Mouse (Mus musculus): ENCODE data around the gene Sypl2. TPM values are rescaled to one million over a fixed set of nuclear protein-coding genes. Genes with fewer than 3 reads are reported as not detected.

The Sypl2 gene
- polyA plus RNA-seq, 1 experiment from 2014 or later: 0.47 TPM

DNA sequence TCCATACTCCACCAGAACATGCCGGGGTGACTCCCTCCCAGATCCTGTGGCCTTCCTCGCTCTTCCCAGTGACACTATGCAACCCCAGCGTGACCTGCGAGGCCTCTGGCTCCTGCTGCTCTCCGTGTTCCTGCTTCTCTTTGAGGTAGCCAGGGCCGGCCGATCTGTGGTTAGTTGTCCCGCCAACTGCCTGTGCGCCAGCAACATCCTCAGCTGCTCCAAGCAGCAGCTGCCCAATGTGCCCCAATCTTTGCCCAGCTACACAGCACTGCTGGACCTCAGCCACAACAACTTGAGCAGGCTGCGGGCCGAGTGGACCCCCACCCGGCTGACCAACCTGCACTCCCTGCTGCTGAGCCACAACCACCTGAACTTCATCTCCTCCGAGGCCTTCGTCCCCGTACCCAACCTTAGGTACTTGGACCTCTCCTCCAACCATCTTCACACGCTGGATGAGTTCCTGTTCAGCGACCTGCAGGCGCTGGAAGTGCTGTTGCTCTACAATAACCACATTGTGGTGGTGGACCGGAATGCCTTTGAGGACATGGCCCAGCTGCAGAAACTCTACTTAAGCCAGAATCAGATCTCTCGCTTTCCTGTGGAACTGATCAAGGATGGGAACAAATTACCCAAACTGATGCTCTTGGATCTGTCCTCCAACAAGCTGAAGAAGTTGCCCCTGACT lies 39.2 kb downstream of the Sypl2 start:
- H3K9ac ChIP-seq: peak overlapping the region; percentile 57; the same call in 1 of the 2 replicates

DNA sequence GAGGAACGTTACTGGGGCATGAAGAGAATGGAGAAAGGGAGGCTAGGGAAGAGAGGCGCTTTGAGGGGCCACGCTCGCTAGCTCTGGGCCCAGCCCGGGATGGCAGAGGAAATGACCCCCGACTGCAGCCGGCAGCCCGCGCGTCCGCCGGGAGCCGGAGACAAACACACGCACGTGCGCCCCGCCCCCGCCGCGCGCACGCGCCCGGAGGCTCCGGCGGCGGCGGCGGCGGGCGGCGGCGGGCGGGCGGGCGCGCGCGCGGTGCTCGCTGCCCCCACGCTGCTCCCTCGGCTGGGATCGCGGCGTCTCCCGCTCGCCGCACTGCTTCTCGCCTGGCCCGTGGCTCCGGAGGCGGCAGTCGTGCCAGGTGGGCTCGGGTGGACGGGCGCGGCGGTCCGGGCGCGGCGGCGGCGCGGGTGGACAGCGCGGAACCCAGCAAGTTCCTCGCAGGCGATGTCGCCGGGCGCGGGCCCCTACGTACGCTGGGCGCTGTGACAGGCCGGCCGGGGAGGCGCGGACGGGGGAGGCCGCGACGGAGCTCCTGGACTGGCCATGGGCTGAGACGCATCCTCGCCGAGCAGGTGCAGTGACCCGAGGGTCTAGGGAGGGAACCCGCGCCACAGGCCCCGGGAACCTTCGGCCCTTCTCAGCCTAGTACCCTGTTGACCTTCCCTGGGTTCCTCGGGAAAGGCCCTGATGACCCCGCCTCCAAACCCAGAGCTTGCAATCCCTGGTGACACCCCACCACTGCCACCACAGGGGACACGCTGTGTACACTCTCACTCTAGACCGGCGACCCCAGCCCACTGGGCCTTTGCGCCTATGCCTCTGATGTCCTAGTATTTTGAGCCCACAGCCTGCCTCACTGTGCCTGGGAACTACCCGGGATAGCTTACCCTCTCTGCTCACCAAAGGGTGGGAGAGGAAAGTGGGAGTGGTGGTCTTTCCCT lies 40.1 kb downstream of the Sypl2 start, which contains the start of gene Amigo1:
Amigo1 (plus strand) TSS at position 238 of the 950 bp plus-strand sequence.
- WGBS: 1% methylated on average over 97 of the region's 100 CpGs
- Histone ChIP-seq H3K4me1 (replicated peaks) (peaks cover 50% of the 10 kb centered on the region), H3K9ac (peak within 1 kb of the TSS; percentile 57), H3K27ac (replicated peaks) (peak within 1 kb of the TSS; percentile 79), H3K4me2 (peak within 1 kb of the TSS; percentile 92), H3K9me3 (no peaks in the 10 kb centered on the region), H3K27me3 (no peaks in the 10 kb centered on the region), H3K36me3 (no peaks in the 10 kb centered on the region), H3K4me3 (peak within 1 kb of the TSS; percentile 58)
- ATAC-seq (ENCODE audit: low FRiP score, low read depth): peak; percentile 77

More for the DNA sequence above, 39.2 kb downstream of the Sypl2 start:
- peak; percentile 33; the same call in 1 of the 2 replicates for ATAC-seq (ENCODE audit: low FRiP score, low read depth)
- Histone ChIP-seq H3K9me3 (no peaks in the 10 kb centered on the region), H3K4me2 (peak overlapping the region; percentile 92), H3K36me3 (0 out of 2 replicates have a peak, but pooled peaks cover 3% of the 10 kb centered on the region), H3K27me3 (no peaks in the 10 kb centered on the region), H3K4me3 (peak overlapping the region; percentile 58), H3K4me1 (replicated peaks) (peaks cover 53% of the 10 kb centered on the region), H3K27ac (replicated peaks) (no peak overlapping the region)
- 57% methylated on average over 20 of the region's 20 CpGs for whole genome bisulfite sequencing

DNA sequence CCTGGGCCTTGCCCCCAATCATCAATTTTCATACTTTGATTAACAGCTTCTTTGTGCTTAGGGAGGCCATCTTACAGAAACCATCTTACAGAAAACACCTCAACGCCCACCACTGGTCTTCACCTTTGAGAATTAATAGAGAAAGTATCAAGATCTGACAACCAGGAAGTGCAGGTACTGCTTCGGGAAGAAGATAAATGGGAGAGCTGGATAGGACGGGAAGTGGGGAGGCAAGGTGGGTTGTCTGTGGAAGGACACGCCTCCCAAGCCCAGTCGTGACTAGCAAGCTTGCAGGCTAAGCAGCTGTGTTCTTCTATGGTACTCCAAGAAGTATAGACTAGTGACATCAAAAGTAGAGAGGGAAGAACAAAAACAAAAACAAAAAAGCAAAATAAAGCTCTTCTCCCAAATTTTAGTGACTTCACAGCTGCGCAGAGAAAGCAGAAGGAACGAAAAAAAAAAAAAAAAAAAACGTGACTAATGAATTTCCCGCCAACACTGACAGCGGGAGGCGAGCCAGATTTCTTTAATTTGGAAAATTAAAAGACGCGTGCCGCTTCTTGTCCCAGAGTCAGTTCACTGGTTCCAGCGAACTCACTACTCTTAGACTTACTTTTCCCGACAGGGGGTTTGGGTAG lies 40.9 kb downstream of the Sypl2 start:
- Histone ChIP-seq H3K36me3 (no peaks in the 10 kb centered on the region), H3K4me1 (replicated peaks) (peaks cover 46% of the 10 kb centered on the region), H3K9me3 (no peaks in the 10 kb centered on the region), H3K27me3 (no peaks in the 10 kb centered on the region), H3K9ac (peak overlapping the region; percentile 57), H3K4me3 (peak overlapping the region; percentile 58), H3K4me2 (peak overlapping the region; percentile 92), H3K27ac (replicated peaks) (0 out of 2 replicates have a peak overlapping the region, but pooled peaks have one; percentile 44)
- 2% methylated on average over 16 of the region's 16 CpGs for WGBS
- ATAC-seq (ENCODE audit: low FRiP score, low read depth): no peak

DNA sequence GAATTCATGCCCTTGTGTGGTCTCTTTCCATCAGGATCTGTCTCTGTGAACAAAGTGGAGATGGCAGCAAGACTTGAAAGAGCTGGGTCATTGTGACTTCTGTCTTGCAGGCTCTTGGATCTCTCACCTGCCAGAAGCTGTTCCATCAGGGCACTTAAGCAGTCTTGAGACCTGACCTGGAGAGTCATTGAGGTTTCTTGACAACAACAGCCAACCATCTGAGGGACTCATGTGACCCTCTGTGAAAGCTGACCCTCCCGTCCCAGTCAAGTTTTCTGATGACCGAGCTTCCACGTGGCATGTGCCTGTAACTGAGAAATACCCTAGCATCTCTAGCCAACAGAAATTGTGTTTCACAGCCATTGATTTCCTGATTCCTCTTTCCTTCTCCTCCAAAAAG lies 41.7 kb downstream of the Sypl2 start:
- no peak overlapping the region for H3K4me3 ChIP-seq
- no peak overlapping the region for H3K9ac ChIP-seq
- H3K27ac ChIP-seq (replicated peaks): no peak overlapping the region
- no peaks in the 10 kb centered on the region for H3K27me3 ChIP-seq
- no peak for ATAC-seq (ENCODE audit: low FRiP score, low read depth)
- WGBS: 85% methylated on average over 3 of the region's 3 CpGs
- H3K9me3 ChIP-seq: no peaks in the 10 kb centered on the region
- H3K36me3 ChIP-seq: no peaks in the 10 kb centered on the region
- peaks cover 38% of the 10 kb centered on the region for H3K4me1 ChIP-seq (replicated peaks)
- H3K4me2 ChIP-seq: no peak overlapping the region

DNA sequence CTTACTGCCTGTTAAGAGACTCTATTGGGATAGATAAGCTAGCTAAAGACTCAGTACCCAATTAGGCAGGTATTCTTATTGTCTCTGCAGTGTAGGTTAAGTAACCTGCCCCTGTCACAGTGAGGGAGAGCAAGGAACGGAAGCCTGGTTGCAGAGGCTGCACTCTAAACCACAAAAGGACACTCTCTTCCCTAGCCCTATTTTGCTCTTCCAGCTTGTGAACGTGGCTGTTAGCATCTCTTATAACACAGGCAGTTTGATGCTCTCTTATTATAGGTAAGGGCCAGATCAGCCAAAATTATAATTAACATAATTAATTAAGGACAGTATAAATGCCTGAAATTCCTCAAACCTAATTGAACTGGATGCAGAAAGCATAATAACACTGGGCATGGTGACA lies 45.9 kb downstream of the Sypl2 start:
- WGBS: 41% methylated on average over 2 of the region's 2 CpGs
- Histone ChIP-seq H3K9me3 (no peaks in the 10 kb centered on the region), H3K4me1 (replicated peaks) (peaks cover 5% of the 10 kb centered on the region), H3K9ac (no peak overlapping the region), H3K36me3 (no peaks in the 10 kb centered on the region), H3K4me2 (no peak overlapping the region), H3K4me3 (no peak overlapping the region), H3K27me3 (no peaks in the 10 kb centered on the region), H3K27ac (replicated peaks) (no peak overlapping the region)
- no peak for ATAC-seq (ENCODE audit: low FRiP score, low read depth)

DNA sequence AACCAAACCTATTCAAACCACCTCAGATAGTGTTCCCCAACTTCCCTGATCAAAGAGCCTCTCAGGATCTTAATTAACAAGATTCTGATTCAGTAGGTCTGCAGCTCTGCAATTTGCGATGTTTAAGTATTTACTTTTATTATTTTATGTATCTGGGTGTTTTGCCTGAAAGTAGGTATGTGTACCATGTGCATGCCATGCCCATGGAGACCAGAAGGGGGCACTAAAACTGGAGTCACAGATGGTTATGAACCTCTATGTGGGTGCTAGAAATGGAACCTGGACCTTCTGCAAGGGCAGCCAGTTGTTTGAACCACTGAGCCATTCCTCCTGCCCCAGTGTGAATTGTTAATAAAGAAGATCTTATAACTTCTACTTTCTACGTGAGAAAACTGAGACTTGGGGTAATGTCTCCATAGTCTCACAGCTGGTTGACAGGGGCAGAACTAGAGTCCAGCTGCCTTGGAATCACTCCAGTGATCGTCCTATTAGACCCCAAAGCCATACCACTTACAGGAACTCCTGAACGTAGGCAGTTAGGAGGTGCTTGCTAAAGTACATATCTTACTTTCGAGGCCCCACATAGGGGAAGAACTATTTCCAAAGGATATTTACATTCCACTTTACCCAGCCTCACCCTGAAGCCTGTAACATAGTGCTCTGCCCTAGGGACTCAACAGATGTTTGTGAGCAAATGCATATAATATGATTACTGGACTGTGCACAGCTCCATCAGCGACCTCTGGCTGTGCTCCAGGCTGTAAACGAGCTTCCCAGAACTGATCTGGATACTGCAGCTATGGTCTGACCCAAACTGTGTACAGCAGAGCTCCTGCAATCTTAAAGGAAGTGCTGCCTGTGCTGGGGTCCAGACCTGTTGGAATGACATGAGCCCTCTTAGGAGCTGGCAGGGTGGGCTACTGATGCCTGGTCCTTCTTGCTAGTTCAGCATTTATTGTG lies 47.4 kb downstream of the Sypl2 start:
- Histone ChIP-seq H3K27me3 (no peaks in the 10 kb centered on the region), H3K36me3 (no peaks in the 10 kb centered on the region), H3K4me2 (no peak overlapping the region), H3K27ac (replicated peaks) (no peak overlapping the region), H3K9me3 (no peaks in the 10 kb centered on the region), H3K9ac (no peak overlapping the region), H3K4me3 (no peak overlapping the region), H3K4me1 (replicated peaks) (peaks cover 16% of the 10 kb centered on the region)
- 78% methylated on average over 7 of the region's 7 CpGs for WGBS
- ATAC-seq (ENCODE audit: low FRiP score, low read depth): no peak

DNA sequence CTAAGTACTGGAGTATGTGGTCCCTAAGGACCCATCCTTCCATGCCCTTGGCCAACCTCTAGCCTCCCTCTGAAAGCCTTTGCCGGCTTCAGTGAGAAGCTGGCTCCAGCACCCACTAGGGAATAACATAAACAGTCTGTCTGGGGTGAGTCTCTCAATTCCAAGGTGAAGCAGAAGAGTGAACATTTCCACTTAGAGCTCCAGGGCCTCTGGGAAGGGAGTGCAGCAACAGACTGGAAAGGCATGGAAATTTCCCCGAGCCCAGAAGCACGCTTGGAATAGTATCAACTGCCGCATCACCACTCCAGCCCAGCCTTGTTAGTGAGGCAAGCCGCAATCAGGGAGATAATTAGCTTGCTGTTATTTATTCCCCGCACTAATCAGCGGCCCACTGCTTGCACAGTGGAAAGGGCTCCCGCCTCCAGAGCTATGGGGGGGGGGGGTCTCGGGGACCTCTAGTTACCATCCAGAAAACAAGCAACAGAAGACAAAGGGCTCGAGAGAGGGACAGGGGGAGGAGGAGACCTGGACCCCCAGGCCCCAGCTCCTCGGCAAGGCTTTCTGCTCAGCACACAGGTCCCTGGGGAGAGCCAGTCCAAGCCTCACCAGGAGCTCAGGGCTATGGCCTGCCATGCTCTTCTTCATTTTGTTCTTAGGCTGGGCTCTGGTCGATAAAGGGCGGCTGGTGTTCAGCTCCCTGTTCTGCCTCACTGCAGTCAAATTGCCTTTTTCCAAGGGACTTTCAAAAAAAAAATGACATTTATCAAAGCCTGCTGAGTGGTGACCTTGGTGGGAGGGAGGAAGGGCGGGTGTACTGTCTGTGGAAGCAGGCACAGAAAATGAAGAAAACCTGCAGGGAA lies 51.5 kb downstream of the Sypl2 start:
- ATAC-seq (ENCODE audit: low FRiP score, low read depth): peak; percentile 84
- whole genome bisulfite sequencing: 13% methylated on average over 14 of the region's 14 CpGs
- peaks cover 20% of the 10 kb centered on the region for H3K4me1 ChIP-seq (replicated peaks)
- H3K27me3 ChIP-seq: no peaks in the 10 kb centered on the region
- peak overlapping the region; percentile 45 for H3K4me2 ChIP-seq
- no peak overlapping the region for H3K4me3 ChIP-seq
- H3K27ac ChIP-seq (replicated peaks): peak overlapping the region; percentile 83
- 0 out of 2 replicates have a peak overlapping the region, but pooled peaks have one; percentile 18 for H3K9ac ChIP-seq
- H3K9me3 ChIP-seq: no peaks in the 10 kb centered on the region
- H3K36me3 ChIP-seq: no peaks in the 10 kb centered on the region

DNA sequence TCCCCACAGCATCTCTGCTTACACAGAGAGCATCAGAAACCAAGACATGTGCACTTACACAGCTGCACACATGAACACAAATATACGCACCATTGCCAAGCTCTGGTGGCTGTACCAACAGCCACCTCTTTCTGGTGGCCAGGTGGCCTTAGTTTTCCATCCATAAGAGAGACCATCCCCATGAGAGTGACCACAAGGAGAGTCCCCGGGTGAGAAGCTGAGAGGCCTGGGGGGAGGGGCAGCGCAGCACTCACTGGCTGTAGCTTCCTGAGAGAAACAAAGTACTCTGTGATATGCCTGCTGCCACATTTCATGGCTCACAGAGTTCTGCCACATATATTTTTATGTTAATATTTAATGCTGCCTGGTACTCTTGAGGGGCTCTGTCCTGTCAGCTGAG lies 57.2 kb downstream of the Sypl2 start:
- Histone ChIP-seq H3K27ac (replicated peaks) (no peak overlapping the region), H3K4me3 (no peak overlapping the region), H3K9me3 (no peaks in the 10 kb centered on the region), H3K36me3 (no peaks in the 10 kb centered on the region), H3K4me2 (no peak overlapping the region), H3K27me3 (no peaks in the 10 kb centered on the region), H3K9ac (no peak overlapping the region), H3K4me1 (replicated peaks) (peaks cover 36% of the 10 kb centered on the region)
- WGBS: 41% methylated on average over 3 of the region's 3 CpGs
- ATAC-seq (ENCODE audit: low FRiP score, low read depth): no peak

DNA sequence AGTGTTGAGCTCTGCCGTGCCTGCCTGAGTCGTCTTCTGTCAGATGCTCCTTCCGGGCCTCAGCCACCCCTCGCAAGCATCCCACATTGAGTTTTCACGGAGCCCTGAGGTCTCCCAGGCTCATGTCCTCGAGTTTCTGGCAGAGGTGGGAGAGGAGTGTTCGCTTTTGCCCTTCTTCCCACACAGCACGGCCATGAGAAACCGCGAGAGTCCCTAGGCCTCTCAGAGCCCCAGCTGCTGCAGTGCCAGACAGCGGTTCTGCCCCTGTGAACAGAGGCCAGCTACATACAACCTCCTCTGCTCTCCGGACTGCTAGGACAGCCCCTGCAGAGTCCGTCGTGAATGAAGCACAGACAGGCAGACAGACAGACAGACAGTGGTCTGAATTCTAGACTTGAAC lies 58.9 kb downstream of the Sypl2 start:
- Histone ChIP-seq H3K36me3 (no peaks in the 10 kb centered on the region), H3K27me3 (no peaks in the 10 kb centered on the region), H3K9me3 (no peaks in the 10 kb centered on the region), H3K4me1 (replicated peaks) (peaks cover 31% of the 10 kb centered on the region), H3K4me2 (no peak overlapping the region), H3K4me3 (no peak overlapping the region), H3K9ac (no peak overlapping the region), H3K27ac (replicated peaks) (no peak overlapping the region)
- 29% methylated on average over 14 of the region's 14 CpGs for WGBS
- no peak for ATAC-seq (ENCODE audit: low FRiP score, low read depth)

DNA sequence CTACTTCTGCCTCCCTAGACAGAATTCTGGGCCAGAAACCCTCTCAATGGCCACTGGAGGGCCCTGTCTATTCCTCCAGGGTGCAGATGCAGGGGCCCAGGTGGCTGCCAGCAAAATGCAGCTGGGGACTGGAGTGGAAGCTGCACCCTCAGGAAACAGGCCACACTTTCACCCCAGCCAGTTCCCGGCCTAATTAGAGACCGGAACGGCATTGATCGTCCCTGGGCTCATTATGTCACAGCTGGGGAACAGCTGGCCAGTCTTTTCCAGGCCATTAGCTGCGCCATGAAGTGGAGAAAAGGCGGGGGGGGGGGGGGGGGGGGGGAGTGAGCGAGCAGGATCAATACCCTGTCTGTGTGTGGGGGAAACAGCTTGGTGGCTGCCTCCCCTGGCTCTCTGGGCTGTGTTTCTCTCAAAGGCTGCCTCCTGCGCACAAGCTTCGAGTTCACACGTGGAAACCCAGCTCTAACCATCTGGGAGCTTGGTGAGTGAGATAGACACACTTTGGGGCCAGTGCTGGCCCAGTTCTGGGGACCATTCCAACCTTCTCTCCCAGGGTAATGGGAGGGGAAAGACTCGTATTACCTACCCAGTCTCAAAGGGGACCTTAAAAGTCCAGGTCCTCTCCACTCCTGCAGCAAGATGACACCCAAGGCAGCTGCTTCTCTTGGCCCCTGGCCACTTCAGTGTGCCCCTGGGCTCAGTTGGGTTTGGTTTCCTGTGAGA lies 59.8 kb downstream of the Sypl2 start:
- 5% methylated on average over 9 of the region's 11 CpGs for WGBS
- Histone ChIP-seq H3K27ac (replicated peaks) (peak overlapping the region; percentile 74), H3K4me1 (replicated peaks) (peaks cover 31% of the 10 kb centered on the region), H3K27me3 (no peaks in the 10 kb centered on the region), H3K9ac (no peak overlapping the region), H3K36me3 (no peaks in the 10 kb centered on the region), H3K4me3 (no peak overlapping the region), H3K9me3 (no peaks in the 10 kb centered on the region), H3K4me2 (no peak overlapping the region)
- peak; percentile 54 for ATAC-seq (ENCODE audit: low FRiP score, low read depth)
